Mouse (Mus musculus) ES-Bruce4 (cell line): ENCODE data around the gene Ildr1.

ENCODE experiments used
- CTCF ChIP-seq: IDR thresholded peaks from one replicate; pipeline ENCODE4 v1.8.1; 2011; ENCODE audit warnings: low read depth, low read length
- POLR2A ChIP-seq: IDR thresholded peaks from one replicate; pipeline ENCODE4 v1.8.1; 2011; ENCODE audit warnings: low read length; ENCODE audit not compliant: insufficient read depth

DNA sequence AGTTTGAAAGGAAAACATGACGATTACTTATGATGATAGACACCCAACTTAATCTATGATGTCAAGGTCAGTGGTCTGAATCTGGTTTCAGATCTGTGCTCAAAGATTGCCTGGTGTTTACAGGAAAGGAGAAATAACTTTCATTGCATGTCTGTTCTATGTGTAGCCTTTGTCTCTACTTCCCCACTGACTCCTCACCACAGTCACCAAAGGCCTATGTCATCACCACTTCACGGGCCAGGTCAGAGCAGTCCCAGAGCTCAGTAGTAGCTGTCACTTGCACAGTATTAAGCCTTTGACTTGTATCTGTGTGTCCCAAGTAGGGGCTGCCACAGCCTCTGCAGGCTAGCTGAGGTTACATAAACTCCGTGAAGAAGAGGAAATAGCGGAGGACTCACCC is 23.7 kb downstream of the Ildr1 start:
- TF ChIP-seq POLR2A = no peak
- TF ChIP-seq CTCF = no peak
